Mouse (Mus musculus): ENCODE results near the gene Gm6526. TPM values are rescaled to one million over a fixed set of nuclear protein-coding genes. Genes with fewer than 3 reads are reported as not detected.
"Not testable (repeated sequence)": the region's sequence is repeated elsewhere in the genome, so short reads cannot be mapped to it uniquely, and the experiment has no call there.

Gene Gm6526
- not detected in 2 replicates for polyA plus RNA-seq (2015; fragmentation: Nextera tagmentation; extraction: Ambion mirVana)

GRCm38 (mm10) chr14:43747566-43747965 lies at the start of gene Gm6526:
Gene Gm6526 (plus strand): TSS chr14:43747866.
- not testable (repeated sequence) for H3K27ac ChIP-seq (ENCODE audit: low read length); H3K9ac ChIP-seq (replicated peaks; ENCODE audit: low read depth, low read length); H3K4me1 ChIP-seq (replicated peaks; ENCODE audit: control insufficient read depth, insufficient read depth, low read length); H3K9me3 ChIP-seq (ENCODE audit: control insufficient read depth, low read length); H3K27me3 ChIP-seq (replicated peaks; ENCODE audit: control insufficient read depth, insufficient read depth, low read length); ATAC-seq; H3K4me2 ChIP-seq (ENCODE audit: low read length); H3K36me3 ChIP-seq (ENCODE audit: control insufficient read depth, insufficient read depth); H3K4me3 ChIP-seq (replicated peaks; ENCODE audit: low read length)
- 88% methylated on average over 4 of the region's 4 CpGs for WGBS

- not testable (repeated sequence) for H3K4me3 ChIP-seq (replicated peaks; ENCODE audit: low read length); H3K4me2 ChIP-seq (ENCODE audit: low read length); ATAC-seq; H3K27me3 ChIP-seq (replicated peaks; ENCODE audit: control insufficient read depth, insufficient read depth, low read length); H3K36me3 ChIP-seq (ENCODE audit: control insufficient read depth, insufficient read depth); H3K4me1 ChIP-seq (replicated peaks; ENCODE audit: control insufficient read depth, insufficient read depth, low read length); H3K27ac ChIP-seq (ENCODE audit: low read length); H3K9me3 ChIP-seq (ENCODE audit: control insufficient read depth, low read length); H3K9ac ChIP-seq (replicated peaks; ENCODE audit: low read depth, low read length)
- WGBS = 98% methylated on average over 2 of the region's 3 CpGs
Measured at GRCm38 (mm10) chr14:43727385-43727784, 20.3 kb upstream of the Gm6526 start, which contains the start of gene Gm16506. Gene Gm16506 (minus strand): TSS chr14:43727485.

- not testable (repeated sequence) for H3K36me3 ChIP-seq (ENCODE audit: control insufficient read depth, insufficient read depth); H3K9me3 ChIP-seq (ENCODE audit: control insufficient read depth, low read length); H3K27ac ChIP-seq (ENCODE audit: low read length); H3K4me3 ChIP-seq (replicated peaks; ENCODE audit: low read length); H3K4me2 ChIP-seq (ENCODE audit: low read length); ATAC-seq; H3K9ac ChIP-seq (replicated peaks; ENCODE audit: low read depth, low read length); H3K27me3 ChIP-seq (replicated peaks; ENCODE audit: control insufficient read depth, insufficient read depth, low read length); H3K4me1 ChIP-seq (replicated peaks; ENCODE audit: control insufficient read depth, insufficient read depth, low read length)
- 94% methylated on average over 3 of the region's 3 CpGs for WGBS
Measured at GRCm38 (mm10) chr14:43784645-43785044, 37.0 kb downstream of the Gm6526 start, which contains the start of gene Gm8180. Gene Gm8180 (minus strand): TSS chr14:43784745.

GRCm38 (mm10) chr14:43793811-43794210 lies 46.1 kb downstream of the Gm6526 start:
- H3K4me1 ChIP-seq (replicated peaks; ENCODE audit: control insufficient read depth, insufficient read depth, low read length); H3K9ac ChIP-seq (replicated peaks; ENCODE audit: low read depth, low read length); H3K27ac ChIP-seq (ENCODE audit: low read length); H3K4me3 ChIP-seq (replicated peaks; ENCODE audit: low read length); ATAC-seq; H3K9me3 ChIP-seq (ENCODE audit: control insufficient read depth, low read length); H3K36me3 ChIP-seq (ENCODE audit: control insufficient read depth, insufficient read depth); H3K4me2 ChIP-seq (ENCODE audit: low read length); H3K27me3 ChIP-seq (replicated peaks; ENCODE audit: control insufficient read depth, insufficient read depth, low read length): not testable (repeated sequence)
- 91% methylated on average over 5 of the region's 5 CpGs for WGBS

GRCm38 (mm10) chr14:43796069-43796904 lies 48.6 kb downstream of the Gm6526 start:
- Histone ChIP-seq H3K36me3 (ENCODE audit: control insufficient read depth, insufficient read depth) (no peaks in the 10 kb centered on the region), H3K4me1 (replicated peaks; ENCODE audit: control insufficient read depth, insufficient read depth, low read length) (no peaks in the 10 kb centered on the region), H3K27me3 (replicated peaks; ENCODE audit: control insufficient read depth, insufficient read depth, low read length) (no peaks in the 10 kb centered on the region), H3K4me2 (ENCODE audit: low read length) (peak overlapping the region; percentile 34), H3K9ac (replicated peaks; ENCODE audit: low read depth, low read length) (no peak overlapping the region), H3K27ac (ENCODE audit: low read length) (no peak overlapping the region), H3K4me3 (replicated peaks; ENCODE audit: low read length) (peak overlapping the region; percentile 15; the same call in 1 of the 2 replicates), H3K9me3 (ENCODE audit: control insufficient read depth, low read length) (no peaks in the 10 kb centered on the region)
- WGBS = 19% methylated on average over 14 of the region's 14 CpGs
- peak; percentile 65; the same call in 1 of the 2 replicates for ATAC-seq

GRCm38 (mm10) chr14:43796905-43797470 lies 49.3 kb downstream of the Gm6526 start:
- 11% methylated on average over 22 of the region's 23 CpGs for WGBS
- Histone ChIP-seq H3K9ac (replicated peaks; ENCODE audit: low read depth, low read length) (0 out of 2 replicates have a peak overlapping the region, but pooled peaks have one; percentile 13), H3K4me3 (replicated peaks; ENCODE audit: low read length) (peak overlapping the region; percentile 15; the same call in 1 of the 2 replicates), H3K4me2 (ENCODE audit: low read length) (peak overlapping the region; percentile 34)
- not testable (repeated sequence) for H3K9me3 ChIP-seq (ENCODE audit: control insufficient read depth, low read length); H3K36me3 ChIP-seq (ENCODE audit: control insufficient read depth, insufficient read depth); H3K4me1 ChIP-seq (replicated peaks; ENCODE audit: control insufficient read depth, insufficient read depth, low read length); H3K27me3 ChIP-seq (replicated peaks; ENCODE audit: control insufficient read depth, insufficient read depth, low read length); H3K27ac ChIP-seq (ENCODE audit: low read length)
- ATAC-seq = peak; percentile 68; the same call in 1 of the 2 replicates

- not testable (repeated sequence) for ATAC-seq; H3K4me3 ChIP-seq (replicated peaks; ENCODE audit: low read length); H3K9me3 ChIP-seq (ENCODE audit: control insufficient read depth, low read length); H3K36me3 ChIP-seq (ENCODE audit: control insufficient read depth, insufficient read depth); H3K4me1 ChIP-seq (replicated peaks; ENCODE audit: control insufficient read depth, insufficient read depth, low read length); H3K9ac ChIP-seq (replicated peaks; ENCODE audit: low read depth, low read length); H3K27me3 ChIP-seq (replicated peaks; ENCODE audit: control insufficient read depth, insufficient read depth, low read length); H3K4me2 ChIP-seq (ENCODE audit: low read length); H3K27ac ChIP-seq (ENCODE audit: low read length)
- 8% methylated on average over 6 of the region's 7 CpGs for WGBS
Measured at GRCm38 (mm10) chr14:43804435-43804834, 56.8 kb downstream of the Gm6526 start.

Other genes starting within 250 kb of the Gm6526 start
- gene Gm5799, start 204.3 kb upstream of the Gm6526 start, polyA plus RNA-seq (2015; fragmentation: Nextera tagmentation; extraction: Ambion mirVana) = not detected in 2 replicates
- not detected in 2 replicates for gene Gm17654, start 168.7 kb upstream of the Gm6526 start, polyA plus RNA-seq (2015; fragmentation: Nextera tagmentation; extraction: Ambion mirVana)
- not detected in 2 replicates for gene Gm10375, start 139.9 kb upstream of the Gm6526 start, polyA plus RNA-seq (2015; fragmentation: Nextera tagmentation; extraction: Ambion mirVana)
- gene Gm8165, start 70.7 kb upstream of the Gm6526 start, polyA plus RNA-seq (2015; fragmentation: Nextera tagmentation; extraction: Ambion mirVana) = not detected in 2 replicates
- 0.42 and 0.48 TPM in 2 replicates for gene Gm7324, start 50.0 kb upstream of the Gm6526 start, polyA plus RNA-seq (2015; fragmentation: Nextera tagmentation; extraction: Ambion mirVana)
- not detected in 2 replicates for gene Gm16506, start 20.4 kb upstream of the Gm6526 start, polyA plus RNA-seq (2015; fragmentation: Nextera tagmentation; extraction: Ambion mirVana)
- not detected in 2 replicates for gene Gm8180, start 36.9 kb downstream of the Gm6526 start, polyA plus RNA-seq (2015; fragmentation: Nextera tagmentation; extraction: Ambion mirVana)
- not detected in 2 replicates for gene Ear1, start 127.7 kb downstream of the Gm6526 start, polyA plus RNA-seq (2015; fragmentation: Nextera tagmentation; extraction: Ambion mirVana)
- gene Ear10, start 175.7 kb downstream of the Gm6526 start, polyA plus RNA-seq (2015; fragmentation: Nextera tagmentation; extraction: Ambion mirVana) = not detected in 2 replicates
- 4.8 and 4.9 TPM in 2 replicates for gene Gm8113, start 177.5 kb downstream of the Gm6526 start, polyA plus RNA-seq (2015; fragmentation: Nextera tagmentation; extraction: Ambion mirVana)
- not detected in 2 replicates for gene Ang5, start 209.2 kb downstream of the Gm6526 start, polyA plus RNA-seq (2015; fragmentation: Nextera tagmentation; extraction: Ambion mirVana)

All from forebrain, embryonic 16.5 days (tissue).